Mouse (Mus musculus): ENCODE data around the gene Inip. TPM values are rescaled to one million over a fixed set of nuclear protein-coding genes. Genes with fewer than 3 reads are reported as not detected.

Inip gene
- polyA plus RNA-seq, 1 experiment from 2014 or later, result 40.2 TPM

DNA sequence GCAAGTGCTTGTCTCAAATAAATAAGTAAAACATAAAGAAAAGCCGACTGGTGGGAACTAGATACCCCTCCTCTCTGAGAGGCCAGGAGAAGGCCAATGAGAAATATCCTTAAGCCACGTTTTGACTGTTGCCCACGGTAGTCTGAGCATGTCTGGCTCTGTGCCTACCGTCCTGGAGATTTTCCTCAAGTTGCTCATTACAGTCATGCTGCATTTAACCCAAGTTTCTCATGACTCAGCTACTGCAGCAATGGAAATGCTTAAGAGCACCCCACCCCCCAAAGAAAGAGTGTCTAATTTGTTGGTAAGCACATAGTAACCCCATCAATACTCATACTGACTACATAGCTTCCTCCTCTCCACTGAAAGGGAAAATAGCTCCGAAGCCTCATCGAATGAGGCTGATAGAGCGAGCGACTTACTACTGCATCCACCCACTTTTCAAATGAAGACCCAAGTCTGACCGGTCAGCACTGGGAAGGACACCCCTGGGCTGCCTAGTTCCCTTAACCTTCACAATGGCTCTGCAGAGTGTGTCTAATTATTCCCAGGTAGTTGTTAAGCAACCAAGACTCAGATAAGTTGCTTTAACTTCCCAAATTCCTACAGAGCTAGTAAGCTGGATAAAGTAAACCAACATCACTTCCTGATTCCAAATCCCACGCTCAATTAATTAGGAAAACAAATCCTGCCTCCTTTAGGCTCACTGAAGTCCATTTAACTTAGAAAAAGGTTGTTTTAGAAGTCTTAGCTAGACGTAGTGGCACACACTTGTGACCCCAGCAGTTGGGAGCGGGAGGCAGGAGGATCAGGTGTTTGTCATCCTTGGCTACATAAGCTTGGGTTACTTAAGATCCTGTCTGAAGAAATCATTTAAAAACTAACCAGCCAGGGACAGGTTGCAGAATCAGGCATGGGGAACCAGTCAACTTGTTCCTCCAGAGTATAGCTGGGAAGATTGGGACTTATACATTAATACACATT is 43.6 kb downstream of the Inip start:
- Histone ChIP-seq H3K4me2 (ENCODE audit: low read length) (no peak overlapping the region), H3K9me3 (ENCODE audit: control insufficient read depth, low read length) (no peaks in the 10 kb centered on the region), H3K9ac (ENCODE audit: low read length) (no peak overlapping the region), H3K27ac (replicated peaks in 1 of 2; ENCODE audit: control insufficient read depth in 1 of 2, insufficient read depth in 1 of 2, low read depth in 2 of 2, low read length in 2 of 2) (no peak overlapping the region), H3K36me3 (ENCODE audit: control insufficient read depth, insufficient read depth, low read length) (peaks cover 3% of the 10 kb centered on the region; the same call in 1 of the 2 replicates), H3K27me3 (ENCODE audit: control insufficient read depth, insufficient read depth, low read length) (no peaks in the 10 kb centered on the region), H3K4me1 (ENCODE audit: control insufficient read depth in 2 of 2, insufficient read depth in 2 of 2, low read length in 2 of 2) (peaks cover 4 to 14% of the 10 kb centered on the region in 2 experiments; a peak in 2 of 4 replicates), H3K4me3 (ENCODE audit: control insufficient read depth in 1 of 2, insufficient read depth in 1 of 2, low read depth in 1 of 2, low read length in 2 of 2) (no peak overlapping the region)
- WGBS, result 83% methylated on average over 12 of the region's 12 CpGs
- no peak for ATAC-seq (ENCODE audit: insufficient number of reproducible peaks, insufficient read depth, low FRiP score, low read depth)

DNA sequence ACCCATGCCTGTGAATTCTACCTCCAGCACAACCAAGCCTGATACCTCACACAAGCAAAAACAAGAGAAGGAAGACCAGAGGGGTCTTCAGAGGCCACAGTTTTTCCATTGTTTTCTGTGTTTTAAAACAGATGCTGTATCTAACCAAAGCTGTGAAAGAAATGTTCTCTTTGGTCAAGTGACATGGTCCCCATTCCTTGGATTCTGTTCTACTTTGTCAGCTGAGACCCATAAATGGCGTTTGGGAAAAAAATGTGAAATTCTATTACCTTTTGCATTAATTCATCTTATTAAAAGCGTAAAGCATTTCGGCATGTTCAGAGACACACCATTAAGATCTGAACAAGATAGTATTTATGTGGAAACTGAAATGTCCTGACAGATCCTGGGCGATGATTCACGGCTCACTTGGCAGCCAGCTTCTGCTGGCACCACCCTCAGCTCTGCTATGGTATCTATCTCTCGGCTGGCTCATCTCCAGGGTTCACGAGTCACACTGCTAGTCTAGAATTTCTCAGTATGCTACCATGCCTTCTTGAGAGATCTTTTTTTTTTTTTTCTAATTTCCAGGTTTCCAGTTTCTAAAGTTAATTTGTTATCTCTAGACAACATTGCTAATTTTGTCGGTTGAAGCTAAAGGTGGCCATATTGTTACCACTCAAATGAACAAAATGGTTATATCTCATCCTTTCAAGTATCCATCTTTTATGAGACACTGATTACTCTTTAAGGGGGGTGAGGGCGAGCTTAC is 44.9 kb downstream of the Inip start:
- Histone ChIP-seq H3K4me3 (ENCODE audit: control insufficient read depth in 1 of 2, insufficient read depth in 1 of 2, low read depth in 1 of 2, low read length in 2 of 2) (no peak overlapping the region), H3K27me3 (ENCODE audit: control insufficient read depth, insufficient read depth, low read length) (no peaks in the 10 kb centered on the region), H3K36me3 (ENCODE audit: control insufficient read depth, insufficient read depth, low read length) (peaks cover 10% of the 10 kb centered on the region), H3K9ac (ENCODE audit: low read length) (no peak overlapping the region), H3K27ac (replicated peaks in 1 of 2; ENCODE audit: control insufficient read depth in 1 of 2, insufficient read depth in 1 of 2, low read depth in 2 of 2, low read length in 2 of 2) (no peak overlapping the region), H3K4me2 (ENCODE audit: low read length) (no peak overlapping the region), H3K9me3 (ENCODE audit: control insufficient read depth, low read length) (no peaks in the 10 kb centered on the region), H3K4me1 (ENCODE audit: control insufficient read depth in 2 of 2, insufficient read depth in 2 of 2, low read length in 2 of 2) (peaks cover 4 to 14% of the 10 kb centered on the region in 2 experiments; a peak in 2 of 4 replicates)
- no peak for ATAC-seq (ENCODE audit: insufficient number of reproducible peaks, insufficient read depth, low FRiP score, low read depth)
- WGBS, result 62% methylated on average over 9 of the region's 9 CpGs

- Histone ChIP-seq H3K4me3 (ENCODE audit: control insufficient read depth in 1 of 2, insufficient read depth in 1 of 2, low read depth in 1 of 2, low read length in 2 of 2) (no peak overlapping the region), H3K9ac (ENCODE audit: low read length) (no peak overlapping the region), H3K36me3 (ENCODE audit: control insufficient read depth, insufficient read depth, low read length) (peaks cover 10% of the 10 kb centered on the region), H3K27me3 (ENCODE audit: control insufficient read depth, insufficient read depth, low read length) (no peaks in the 10 kb centered on the region), H3K4me2 (ENCODE audit: low read length) (no peak overlapping the region), H3K4me1 (ENCODE audit: control insufficient read depth in 2 of 2, insufficient read depth in 2 of 2, low read length in 2 of 2) (peaks cover 2 to 14% of the 10 kb centered on the region in 2 experiments; a peak in 2 of 4 replicates), H3K27ac (replicated peaks in 1 of 2; ENCODE audit: control insufficient read depth in 1 of 2, insufficient read depth in 1 of 2, low read depth in 2 of 2, low read length in 2 of 2) (no peak overlapping the region), H3K9me3 (ENCODE audit: control insufficient read depth, low read length) (no peaks in the 10 kb centered on the region)
- WGBS, result 65% methylated on average over 13 of the region's 13 CpGs
- no peak for ATAC-seq (ENCODE audit: insufficient number of reproducible peaks, insufficient read depth, low FRiP score, low read depth)
These were observed 47.8 kb downstream of the Inip start for GRCm38 (mm10) chr4:59753491-59754140.

GRCm38 (mm10) chr4:59739882-59740281 is 61.5 kb downstream of the Inip start:
- Histone ChIP-seq H3K4me1 (ENCODE audit: control insufficient read depth in 2 of 2, insufficient read depth in 2 of 2, low read length in 2 of 2) (no peaks in the 10 kb centered on the region), H3K27ac (replicated peaks in 1 of 2; ENCODE audit: control insufficient read depth in 1 of 2, insufficient read depth in 1 of 2, low read depth in 2 of 2, low read length in 2 of 2) (no peak overlapping the region), H3K9ac (ENCODE audit: low read length) (no peak overlapping the region), H3K27me3 (ENCODE audit: control insufficient read depth, insufficient read depth, low read length) (no peaks in the 10 kb centered on the region), H3K4me2 (ENCODE audit: low read length) (no peak overlapping the region), H3K36me3 (ENCODE audit: control insufficient read depth, insufficient read depth, low read length) (no peaks in the 10 kb centered on the region), H3K9me3 (ENCODE audit: control insufficient read depth, low read length) (0 out of 2 replicates have a peak, but pooled peaks cover 4% of the 10 kb centered on the region), H3K4me3 (ENCODE audit: control insufficient read depth in 1 of 2, insufficient read depth in 1 of 2, low read depth in 1 of 2, low read length in 2 of 2) (no peak overlapping the region)
- ATAC-seq (ENCODE audit: insufficient number of reproducible peaks, insufficient read depth, low FRiP score, low read depth), result no peak
- WGBS, result 85% methylated on average over 2 of the region's 2 CpGs

DNA sequence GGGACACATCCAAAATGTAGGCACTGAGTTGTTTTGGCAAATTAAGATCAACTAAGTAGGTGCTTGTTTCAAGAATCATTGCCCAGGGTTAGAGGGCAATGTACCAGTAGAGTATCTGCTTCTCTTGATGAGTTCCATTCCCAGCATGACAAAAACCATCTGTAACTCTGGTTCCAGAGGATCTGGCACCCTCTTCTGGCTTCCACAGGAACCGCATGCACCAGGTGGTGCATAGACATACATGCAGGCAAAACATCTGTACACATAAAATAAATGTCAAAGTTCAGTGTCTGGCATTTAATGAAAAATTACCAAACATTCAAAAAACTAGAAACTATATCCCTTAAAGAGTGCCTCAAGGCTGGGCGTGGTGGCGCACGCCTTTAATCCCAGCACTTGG is 62.1 kb downstream of the Inip start:
- Histone ChIP-seq H3K9me3 (ENCODE audit: control insufficient read depth, low read length) (0 out of 2 replicates have a peak, but pooled peaks cover 4% of the 10 kb centered on the region), H3K4me1 (ENCODE audit: control insufficient read depth in 2 of 2, insufficient read depth in 2 of 2, low read length in 2 of 2) (no peaks in the 10 kb centered on the region), H3K9ac (ENCODE audit: low read length) (no peak overlapping the region), H3K4me2 (ENCODE audit: low read length) (no peak overlapping the region), H3K27me3 (ENCODE audit: control insufficient read depth, insufficient read depth, low read length) (no peaks in the 10 kb centered on the region), H3K27ac (replicated peaks in 1 of 2; ENCODE audit: control insufficient read depth in 1 of 2, insufficient read depth in 1 of 2, low read depth in 2 of 2, low read length in 2 of 2) (no peak overlapping the region), H3K4me3 (ENCODE audit: control insufficient read depth in 1 of 2, insufficient read depth in 1 of 2, low read depth in 1 of 2, low read length in 2 of 2) (no peak overlapping the region), H3K36me3 (ENCODE audit: control insufficient read depth, insufficient read depth, low read length) (no peaks in the 10 kb centered on the region)
- ATAC-seq (ENCODE audit: insufficient number of reproducible peaks, insufficient read depth, low FRiP score, low read depth), result no peak
- WGBS, result 98% methylated on average over 4 of the region's 4 CpGs

GRCm38 (mm10) chr4:59731544-59731943 is 69.8 kb downstream of the Inip start:
- H3K36me3 ChIP-seq (ENCODE audit: control insufficient read depth, insufficient read depth, low read length), result no peaks in the 10 kb centered on the region
- no peak overlapping the region for H3K9ac ChIP-seq (ENCODE audit: low read length)
- 76% methylated on average over 7 of the region's 7 CpGs for WGBS
- ATAC-seq (ENCODE audit: insufficient number of reproducible peaks, insufficient read depth, low FRiP score, low read depth), result no peak
- no peak overlapping the region for H3K4me2 ChIP-seq (ENCODE audit: low read length)
- H3K9me3 ChIP-seq (ENCODE audit: control insufficient read depth, low read length), result no peaks in the 10 kb centered on the region
- no peaks in the 10 kb centered on the region for H3K4me1 ChIP-seq (ENCODE audit: control insufficient read depth in 2 of 2, insufficient read depth in 2 of 2, low read length in 2 of 2)
- no peak overlapping the region for H3K4me3 ChIP-seq (ENCODE audit: control insufficient read depth in 1 of 2, insufficient read depth in 1 of 2, low read depth in 1 of 2, low read length in 2 of 2)
- H3K27me3 ChIP-seq (ENCODE audit: control insufficient read depth, insufficient read depth, low read length), result no peaks in the 10 kb centered on the region
- no peak overlapping the region for H3K27ac ChIP-seq (replicated peaks in 1 of 2; ENCODE audit: control insufficient read depth in 1 of 2, insufficient read depth in 1 of 2, low read depth in 2 of 2, low read length in 2 of 2)

DNA sequence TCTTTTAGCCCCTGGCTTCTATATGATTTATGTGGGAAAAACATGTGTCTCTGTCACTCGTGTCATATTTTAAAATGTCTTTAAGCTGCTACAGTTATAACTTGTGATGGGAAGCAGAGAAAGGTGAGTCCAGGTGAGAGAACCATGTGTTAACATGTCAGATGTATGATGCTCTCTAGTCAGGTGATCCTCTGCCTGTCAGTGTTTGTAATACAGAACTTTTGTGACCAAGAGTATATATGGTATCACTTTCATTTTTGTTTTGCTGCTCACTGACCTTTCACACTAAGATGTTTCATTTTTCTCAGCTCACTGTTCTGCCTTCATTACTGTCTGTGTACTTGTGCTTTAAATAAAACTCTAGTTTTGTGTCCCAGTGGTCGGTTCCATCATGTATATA is 72.5 kb downstream of the Inip start:
- no peak overlapping the region for H3K27ac ChIP-seq (replicated peaks in 1 of 2; ENCODE audit: control insufficient read depth in 1 of 2, insufficient read depth in 1 of 2, low read depth in 2 of 2, low read length in 2 of 2)
- WGBS, result 91% methylated on average over 2 of the region's 2 CpGs
- no peaks in the 10 kb centered on the region for H3K27me3 ChIP-seq (ENCODE audit: control insufficient read depth, insufficient read depth, low read length)
- no peaks in the 10 kb centered on the region for H3K9me3 ChIP-seq (ENCODE audit: control insufficient read depth, low read length)
- ATAC-seq (ENCODE audit: insufficient number of reproducible peaks, insufficient read depth, low FRiP score, low read depth), result no peak
- H3K4me1 ChIP-seq (ENCODE audit: control insufficient read depth in 2 of 2, insufficient read depth in 2 of 2, low read length in 2 of 2), result no peaks in the 10 kb centered on the region
- no peaks in the 10 kb centered on the region for H3K36me3 ChIP-seq (ENCODE audit: control insufficient read depth, insufficient read depth, low read length)
- H3K9ac ChIP-seq (ENCODE audit: low read length), result no peak overlapping the region
- no peak overlapping the region for H3K4me3 ChIP-seq (ENCODE audit: control insufficient read depth in 1 of 2, insufficient read depth in 1 of 2, low read depth in 1 of 2, low read length in 2 of 2)
- H3K4me2 ChIP-seq (ENCODE audit: low read length), result no peak overlapping the region
